Mouse (Mus musculus) small intestine, adult 2 months (tissue): ENCODE results near the gene Borcs5. TPM values are rescaled to one million over a fixed set of nuclear protein-coding genes. Genes with fewer than 3 reads are reported as not detected.
"Not testable (repeated sequence)": the region's sequence is repeated elsewhere in the genome, so short reads cannot be mapped to it uniquely, and the experiment has no call there.

Experiments
- H3K27ac ChIP-seq: fragments of 200-500 bp; 2 replicates; pipeline ENCODE4 v1.5.1; 2012; ENCODE audit warnings: low read depth, low read length, control low read depth, inconsistent platforms; ENCODE audit not compliant: insufficient read depth
- H3K27me3 ChIP-seq: fragments of 200-500 bp; 2 replicates; pipeline ENCODE4 v1.6.1; 2012; ENCODE audit warnings: mild to moderate bottlenecking, moderate library complexity, low read length, inconsistent platforms; ENCODE audit not compliant: control insufficient read depth, insufficient read depth
- H3K36me3 ChIP-seq: fragments of 200-500 bp; 2 replicates; pipeline ENCODE4 v1.6.1; 2012; ENCODE audit warnings: mild to moderate bottlenecking, low read length, control low read depth, inconsistent platforms; ENCODE audit not compliant: control insufficient read depth, insufficient read depth
- H3K4me1 ChIP-seq: fragments of 200-500 bp; 2 replicates; pipeline ENCODE4 v1.6.1; 2012; ENCODE audit warnings: low read length, inconsistent platforms, mixed read lengths; ENCODE audit not compliant: control insufficient read depth, insufficient read depth, insufficient read length
- H3K4me3 ChIP-seq: fragments of 200-500 bp; 2 replicates; pipeline ENCODE4 v1.5.1; 2012; ENCODE audit warnings: low read depth, mild to moderate bottlenecking, control low read depth, inconsistent platforms, low read length, moderate library complexity
- CTCF ChIP-seq: fragments of 200-500 bp; IDR thresholded peaks from 2 replicates; pipeline ENCODE4 v1.5.1; 2012; ENCODE audit warnings: low read depth, mild to moderate bottlenecking, control low read depth, inconsistent platforms, low read length, moderate library complexity, mixed read lengths; ENCODE audit not compliant: insufficient replicate concordance, insufficient read length; ENCODE audit errors: extremely low read depth
- POLR2A ChIP-seq: fragments of 200-500 bp; IDR thresholded peaks from 2 replicates; pipeline ENCODE4 v1.6.1; 2012; ENCODE audit warnings: low read depth, mild to moderate bottlenecking, control low read depth, inconsistent platforms, low read length, moderate library complexity
- WGBS: fragments of 180-500 bp; shearing (Covaris S2); methylation state at CpG from one replicate; pipeline ENCODE4 v1.1.7; 2018; 5-methylcytosine and 5-hydroxymethylcytosine counted together
- polyA plus RNA-seq: library from polyadenylated mRNA; depleted of rRNA; stranded (reverse); fragments of >200 nt; gene quantifications from 2 replicates; pipeline ENCODE4 v1.2.3, GENCODE M21; 2012

Borcs5 gene
- polyA plus RNA-seq, 1 experiment = 12.5 TPM

GRCm38 (mm10) chr6:134660714-134661406, 21.6 kb downstream of the Borcs5 start:
- 29% methylated on average over 8 of the region's 8 CpGs for WGBS
- no peak overlapping the region for H3K4me3 ChIP-seq
- no peaks in the 10 kb centered on the region for H3K27me3 ChIP-seq
- no peaks in the 10 kb centered on the region for H3K36me3 ChIP-seq
- TF ChIP-seq POLR2A = no peak
- no peak for TF ChIP-seq CTCF
- peaks cover 11% of the 10 kb centered on the region; the same call in 1 of the 2 replicates for H3K4me1 ChIP-seq
- H3K27ac ChIP-seq = peak overlapping the region; percentile 65

GRCm38 (mm10) chr6:134664573-134664972, 25.3 kb downstream of the Borcs5 start:
- Histone ChIP-seq H3K4me3 (no peak overlapping the region), H3K27ac (peak overlapping the region; percentile 66; the same call in 1 of the 2 replicates), H3K4me1 (peaks cover 11% of the 10 kb centered on the region; the same call in 1 of the 2 replicates), H3K27me3 (no peaks in the 10 kb centered on the region), H3K36me3 (no peaks in the 10 kb centered on the region)
- no peak for TF ChIP-seq POLR2A
- TF ChIP-seq CTCF = no peak
- WGBS = 29% methylated on average over 5 of the region's 5 CpGs

DNA sequence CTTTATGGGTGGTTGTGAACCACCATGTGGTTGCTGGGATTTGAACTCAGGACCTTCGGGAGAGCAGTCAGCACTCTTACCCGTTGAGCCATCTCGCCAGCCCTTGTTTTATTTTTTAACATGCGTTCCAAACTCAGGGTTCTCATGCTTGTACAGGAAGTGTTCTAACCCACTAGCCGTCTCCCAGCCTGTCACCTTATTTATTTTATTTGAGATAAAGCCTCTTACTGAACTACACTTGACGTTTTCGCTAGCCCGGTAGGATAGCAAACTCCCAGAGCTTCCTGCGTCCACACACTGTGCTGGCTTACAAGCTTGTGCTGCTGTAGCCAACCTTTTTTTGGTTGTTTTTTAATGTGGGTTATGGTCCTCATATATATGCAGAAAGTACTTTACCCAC, 26.5 kb downstream of the Borcs5 start:
- Histone ChIP-seq H3K4me3 (no peak overlapping the region), H3K36me3 (no peaks in the 10 kb centered on the region), H3K4me1 (peaks cover 8% of the 10 kb centered on the region; the same call in 1 of the 2 replicates), H3K27ac (no peak overlapping the region), H3K27me3 (no peaks in the 10 kb centered on the region)
- no peak for TF ChIP-seq CTCF
- no peak for TF ChIP-seq POLR2A
- 78% methylated on average over 9 of the region's 9 CpGs for WGBS

- no peaks in the 10 kb centered on the region for H3K36me3 ChIP-seq
- 31% methylated on average over 2 of the region's 2 CpGs for WGBS
- peaks cover 2% of the 10 kb centered on the region; the same call in 1 of the 2 replicates for H3K4me1 ChIP-seq
- no peaks in the 10 kb centered on the region; the same call in 1 of the 2 replicates for H3K27me3 ChIP-seq
- H3K27ac ChIP-seq = no peak overlapping the region
- TF ChIP-seq CTCF (no peak), POLR2A (no peak)
- H3K4me3 ChIP-seq = no peak overlapping the region
Measured at GRCm38 (mm10) chr6:134668519-134668918, 29.2 kb downstream of the Borcs5 start.

- WGBS = 84% methylated on average over 6 of the region's 6 CpGs
- Histone ChIP-seq H3K27ac (no peak overlapping the region), H3K4me1 (peaks cover 2% of the 10 kb centered on the region; the same call in 1 of the 2 replicates), H3K27me3 (no peaks in the 10 kb centered on the region; the same call in 1 of the 2 replicates), H3K36me3 (no peaks in the 10 kb centered on the region), H3K4me3 (no peak overlapping the region)
- TF ChIP-seq POLR2A (no peak), CTCF (no peak)
Measured at GRCm38 (mm10) chr6:134669179-134669865, 30.0 kb downstream of the Borcs5 start.

DNA sequence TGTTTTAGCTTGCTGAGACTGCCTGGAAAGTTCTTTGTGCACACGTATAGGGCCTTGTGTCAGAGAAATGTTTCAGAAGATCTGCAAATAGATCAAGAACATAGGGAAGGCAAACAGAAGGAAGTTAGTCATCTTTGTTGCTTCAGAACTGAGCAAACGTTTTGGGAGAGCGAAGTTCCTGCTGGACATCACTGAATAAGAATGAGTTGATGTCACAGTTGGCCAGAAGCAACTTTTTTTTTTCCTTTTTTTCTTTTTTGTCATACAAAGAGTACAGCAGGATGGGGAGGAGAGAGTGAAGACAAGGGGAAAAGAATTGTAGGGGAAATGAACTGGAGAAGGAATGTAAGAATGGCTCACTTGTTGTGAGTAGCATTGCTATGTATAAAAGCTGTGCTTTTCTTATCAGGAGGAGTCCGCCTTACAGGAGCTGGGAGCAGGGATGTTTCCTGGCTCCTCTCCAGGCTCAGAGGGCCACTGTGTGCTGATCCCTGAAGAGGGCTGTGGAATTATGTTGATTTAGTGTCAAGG, 31.6 kb downstream of the Borcs5 start:
- H3K4me3 ChIP-seq = no peak overlapping the region
- H3K4me1 ChIP-seq = peaks cover 2% of the 10 kb centered on the region; the same call in 1 of the 2 replicates
- H3K36me3 ChIP-seq = no peaks in the 10 kb centered on the region
- no peaks in the 10 kb centered on the region; the same call in 1 of the 2 replicates for H3K27me3 ChIP-seq
- TF ChIP-seq CTCF (no peak), POLR2A (no peak)
- H3K27ac ChIP-seq = no peak overlapping the region
- 36% methylated on average over 4 of the region's 4 CpGs for WGBS

DNA sequence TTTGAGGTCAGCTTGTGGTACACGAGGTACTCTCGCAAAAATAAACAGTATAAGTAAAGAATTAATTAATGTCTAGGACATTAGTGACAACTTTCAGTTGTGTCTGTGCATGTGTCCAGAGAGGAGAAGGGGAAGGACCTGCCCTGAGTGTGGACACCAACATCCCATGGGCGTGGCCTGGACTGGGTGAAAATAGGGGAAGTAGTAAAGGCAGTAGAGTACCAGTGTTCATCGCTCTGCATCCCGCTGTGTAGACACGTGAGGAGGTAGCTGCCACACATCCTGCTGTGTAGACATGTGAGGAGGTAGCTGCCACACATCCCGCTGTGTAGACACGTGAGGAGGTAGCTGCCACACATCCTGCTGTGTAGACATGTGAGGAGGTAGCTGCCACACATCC, 34.4 kb downstream of the Borcs5 start:
- not testable (repeated sequence) for H3K36me3 ChIP-seq, H3K4me3 ChIP-seq, H3K27ac ChIP-seq, H3K27me3 ChIP-seq, H3K4me1 ChIP-seq
- WGBS = 84% methylated on average over 8 of the region's 8 CpGs
